Mouse (Mus musculus): ENCODE data around the gene Bpifb4. TPM values are rescaled to one million over a fixed set of nuclear protein-coding genes. Genes with fewer than 3 reads are reported as not detected.

Bpifb4 gene
- not detected in 2 replicates for polyA plus RNA-seq (2016; fragmentation: Nextera tagmentation; extraction: Ambion mirVana)

DNA sequence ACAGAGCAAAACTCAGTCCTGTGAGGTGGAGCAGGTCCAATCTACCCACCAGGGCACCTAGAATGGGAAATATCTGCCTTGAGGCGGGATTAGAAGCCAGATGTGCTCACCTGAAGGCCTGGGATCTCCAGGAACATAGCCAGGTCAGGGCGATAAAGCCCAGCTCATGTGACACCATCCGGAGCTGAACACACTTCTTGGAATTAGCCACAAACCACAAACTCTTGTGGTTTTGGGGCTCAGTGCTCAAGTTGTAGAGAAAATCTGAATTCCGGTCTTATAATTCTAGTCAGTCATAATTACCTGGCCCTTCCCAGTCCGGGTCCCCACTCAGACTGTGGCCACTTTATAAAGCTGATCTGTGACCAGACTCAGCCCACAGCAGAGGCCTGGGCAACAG, at the start of gene Bpifb4:
Bpifb4 (plus strand) TSS at position 370 of the 400 bp plus-strand sequence.
- ATAC-seq (ENCODE audit: low FRiP score): no peak
- H3K4me1 ChIP-seq: no peaks in the 10 kb centered on the region
- no peaks in the 10 kb centered on the region for H3K9me3 ChIP-seq (replicated peaks)
- H3K9ac ChIP-seq: no peak within 1 kb of the TSS
- WGBS: 87% methylated on average over 5 of the region's 5 CpGs
- no peak within 1 kb of the TSS for H3K4me3 ChIP-seq
- no peaks in the 10 kb centered on the region for H3K36me3 ChIP-seq
- no peaks in the 10 kb centered on the region for H3K27me3 ChIP-seq
- no peak within 1 kb of the TSS for H3K27ac ChIP-seq
- no peak within 1 kb of the TSS for H3K4me2 ChIP-seq (replicated peaks)

DNA sequence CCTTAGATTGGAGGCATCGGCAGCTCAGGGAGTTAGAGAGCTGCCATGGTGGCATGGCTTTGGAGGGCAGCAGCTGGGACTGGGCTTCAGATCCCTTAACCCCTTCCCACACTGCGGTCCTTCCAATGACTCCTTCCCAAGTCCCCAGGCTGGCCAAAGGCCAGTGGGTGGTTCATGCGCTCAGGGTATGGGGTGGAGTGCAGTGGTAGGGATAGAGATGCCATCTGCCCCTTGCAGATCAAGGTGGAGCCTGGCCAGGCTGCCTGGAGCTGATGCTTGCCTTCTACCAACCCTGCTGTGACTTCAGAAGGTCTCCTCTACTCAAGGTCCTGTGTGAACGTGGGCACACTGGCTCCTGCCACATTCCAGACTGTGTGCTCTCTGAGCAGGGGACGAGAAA, 38.9 kb upstream of the Bpifb4 start:
- Histone ChIP-seq H3K9ac (no peak overlapping the region), H3K4me2 (replicated peaks) (no peak overlapping the region), H3K4me3 (no peak overlapping the region), H3K27ac (no peak overlapping the region), H3K36me3 (no peaks in the 10 kb centered on the region), H3K27me3 (no peaks in the 10 kb centered on the region), H3K4me1 (no peaks in the 10 kb centered on the region), H3K9me3 (replicated peaks) (no peaks in the 10 kb centered on the region)
- WGBS: 84% methylated on average over 5 of the region's 5 CpGs
- no peak for ATAC-seq (ENCODE audit: low FRiP score)

DNA sequence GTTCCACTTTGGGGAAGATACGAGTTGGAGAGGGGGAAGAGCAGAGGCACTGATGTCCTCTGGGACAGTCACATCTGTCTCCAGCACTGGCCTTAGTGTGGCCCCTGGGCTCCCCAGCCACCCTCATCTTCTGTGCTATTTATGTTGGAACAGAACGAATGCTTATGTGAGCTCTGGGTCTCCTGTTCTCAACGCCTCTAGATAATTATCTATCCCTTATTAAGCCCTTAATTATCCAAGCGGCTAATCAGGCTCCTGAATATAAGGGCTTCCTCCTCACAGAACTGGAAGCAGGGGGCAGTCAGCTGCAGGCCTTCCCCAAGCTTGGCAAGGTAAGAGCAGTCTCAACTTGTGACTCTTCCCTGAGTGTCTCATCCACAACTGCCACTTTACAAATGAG, 37.9 kb upstream of the Bpifb4 start, which contains the start of gene Bpifb6:
Bpifb6 (plus strand) TSS at position 301 of the 400 bp plus-strand sequence.
- H3K4me1 ChIP-seq: no peaks in the 10 kb centered on the region
- no peak within 1 kb of the TSS for H3K4me3 ChIP-seq
- WGBS: 74% methylated on average over 4 of the region's 4 CpGs
- H3K27ac ChIP-seq: no peak within 1 kb of the TSS
- H3K4me2 ChIP-seq (replicated peaks): no peak within 1 kb of the TSS
- ATAC-seq (ENCODE audit: low FRiP score): no peak
- no peak within 1 kb of the TSS for H3K9ac ChIP-seq
- H3K9me3 ChIP-seq (replicated peaks): no peaks in the 10 kb centered on the region
- H3K27me3 ChIP-seq: no peaks in the 10 kb centered on the region
- no peaks in the 10 kb centered on the region for H3K36me3 ChIP-seq

DNA sequence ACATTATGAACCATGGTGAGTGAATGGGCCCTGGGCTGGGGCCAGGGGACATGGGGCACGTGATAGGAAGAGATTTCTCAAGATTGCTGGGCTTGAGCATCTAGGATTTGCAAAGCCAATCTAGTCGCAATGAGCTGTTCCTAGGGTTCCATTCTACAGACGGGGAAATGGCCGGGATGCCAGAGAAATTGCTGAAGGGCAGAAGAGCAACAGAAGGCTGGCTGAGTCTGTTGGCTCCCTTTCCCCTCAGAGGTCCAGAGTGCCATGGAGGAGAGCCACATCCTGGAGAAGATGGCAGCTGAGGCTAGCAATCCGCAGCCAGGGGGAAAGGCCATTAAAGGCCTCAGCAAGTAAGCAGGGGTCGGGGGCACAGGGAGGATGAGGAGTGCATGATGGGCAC, 35.3 kb upstream of the Bpifb4 start:
- Histone ChIP-seq H3K4me2 (replicated peaks) (no peak overlapping the region), H3K4me1 (no peaks in the 10 kb centered on the region), H3K4me3 (no peak overlapping the region), H3K27me3 (no peaks in the 10 kb centered on the region), H3K9me3 (replicated peaks) (no peaks in the 10 kb centered on the region), H3K27ac (no peak overlapping the region), H3K9ac (no peak overlapping the region), H3K36me3 (no peaks in the 10 kb centered on the region)
- WGBS: 76% methylated on average over 6 of the region's 6 CpGs
- ATAC-seq (ENCODE audit: low FRiP score): no peak

DNA sequence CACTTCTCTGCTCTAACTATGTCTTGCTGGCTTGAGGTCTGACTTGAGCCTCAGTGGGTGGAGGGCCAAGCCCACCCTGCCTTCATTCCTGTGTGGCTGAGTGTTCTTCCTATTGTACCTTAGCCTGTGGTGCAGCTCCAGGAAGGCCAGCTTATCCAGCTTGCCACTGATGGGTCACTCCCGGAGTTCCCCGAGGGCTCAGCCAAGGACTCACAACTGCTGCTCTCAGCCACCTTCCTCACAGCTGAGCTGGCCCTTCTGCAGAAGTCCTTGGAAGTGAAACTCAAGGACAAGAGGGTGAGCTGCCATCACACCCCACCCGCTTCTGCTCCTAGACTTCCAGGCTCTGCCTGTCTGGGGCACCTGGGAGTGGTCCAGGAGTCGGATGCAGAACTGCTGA, 31.4 kb upstream of the Bpifb4 start:
- H3K4me1 ChIP-seq: no peaks in the 10 kb centered on the region
- no peak for ATAC-seq (ENCODE audit: low FRiP score)
- no peak overlapping the region for H3K9ac ChIP-seq
- H3K4me2 ChIP-seq (replicated peaks): no peak overlapping the region
- no peak overlapping the region for H3K4me3 ChIP-seq
- WGBS: 81% methylated on average over 4 of the region's 4 CpGs
- no peaks in the 10 kb centered on the region for H3K36me3 ChIP-seq
- no peaks in the 10 kb centered on the region for H3K9me3 ChIP-seq (replicated peaks)
- no peaks in the 10 kb centered on the region for H3K27me3 ChIP-seq
- H3K27ac ChIP-seq: no peak overlapping the region; the same call in 1 of the 2 replicates

DNA sequence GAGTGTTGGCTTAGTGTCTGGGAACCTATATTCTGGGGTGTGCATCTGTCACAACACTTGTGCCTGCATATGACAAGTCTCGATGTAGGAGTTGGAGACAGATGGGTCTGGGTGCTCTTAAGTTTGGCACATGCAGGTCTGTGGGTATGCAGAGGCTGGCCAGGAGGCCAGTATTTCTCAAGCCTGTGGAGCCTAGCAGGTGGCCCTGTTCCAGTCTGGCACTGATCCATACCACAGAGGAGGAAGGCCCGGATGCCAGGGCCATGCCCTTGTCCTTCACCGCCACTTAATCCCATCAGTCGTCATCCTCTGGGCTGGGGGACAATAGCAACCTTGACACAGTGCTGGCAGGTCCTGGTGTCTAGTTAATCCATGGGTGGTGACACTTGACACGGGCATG, 23.9 kb upstream of the Bpifb4 start:
- no peak overlapping the region for H3K4me3 ChIP-seq
- H3K27me3 ChIP-seq: no peaks in the 10 kb centered on the region
- no peaks in the 10 kb centered on the region; the same call in 1 of the 2 replicates for H3K4me1 ChIP-seq
- H3K9me3 ChIP-seq (replicated peaks): no peaks in the 10 kb centered on the region
- H3K4me2 ChIP-seq (replicated peaks): no peak overlapping the region
- H3K27ac ChIP-seq: no peak overlapping the region
- no peak for ATAC-seq (ENCODE audit: low FRiP score)
- H3K9ac ChIP-seq: no peak overlapping the region
- WGBS: 60% methylated on average over 5 of the region's 5 CpGs
- no peaks in the 10 kb centered on the region for H3K36me3 ChIP-seq

DNA sequence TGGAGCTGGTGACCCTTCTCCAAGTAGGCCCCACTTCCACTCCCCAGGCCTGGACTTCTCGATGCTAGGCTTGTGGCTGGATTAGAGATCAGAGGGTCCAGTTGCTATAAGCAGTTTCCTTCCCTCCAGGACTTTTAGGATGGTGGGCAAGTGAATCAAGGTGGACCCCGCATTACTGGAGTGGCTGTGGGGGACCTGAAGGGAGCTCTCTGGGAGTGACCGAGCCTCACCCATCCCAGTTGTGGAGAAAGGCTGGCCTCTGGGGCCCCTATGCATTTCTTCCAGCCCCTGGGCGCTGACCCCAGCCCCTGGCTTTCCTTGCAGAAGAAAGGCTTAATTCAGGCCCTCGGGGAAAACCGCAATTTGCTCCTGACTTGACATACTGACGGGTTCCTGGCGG, 20.1 kb upstream of the Bpifb4 start, which contains the start of gene Bpifb3:
Bpifb3 (plus strand) TSS at position 301 of the 400 bp plus-strand sequence.
- H3K4me3 ChIP-seq: no peak within 1 kb of the TSS
- H3K36me3 ChIP-seq: no peaks in the 10 kb centered on the region
- no peak within 1 kb of the TSS for H3K27ac ChIP-seq
- H3K27me3 ChIP-seq: no peaks in the 10 kb centered on the region
- H3K4me1 ChIP-seq: no peaks in the 10 kb centered on the region; the same call in 1 of the 2 replicates
- no peak within 1 kb of the TSS for H3K4me2 ChIP-seq (replicated peaks)
- H3K9me3 ChIP-seq (replicated peaks): no peaks in the 10 kb centered on the region
- WGBS: 62% methylated on average over 8 of the region's 8 CpGs
- no peak within 1 kb of the TSS for H3K9ac ChIP-seq
- no peak for ATAC-seq (ENCODE audit: low FRiP score)

DNA sequence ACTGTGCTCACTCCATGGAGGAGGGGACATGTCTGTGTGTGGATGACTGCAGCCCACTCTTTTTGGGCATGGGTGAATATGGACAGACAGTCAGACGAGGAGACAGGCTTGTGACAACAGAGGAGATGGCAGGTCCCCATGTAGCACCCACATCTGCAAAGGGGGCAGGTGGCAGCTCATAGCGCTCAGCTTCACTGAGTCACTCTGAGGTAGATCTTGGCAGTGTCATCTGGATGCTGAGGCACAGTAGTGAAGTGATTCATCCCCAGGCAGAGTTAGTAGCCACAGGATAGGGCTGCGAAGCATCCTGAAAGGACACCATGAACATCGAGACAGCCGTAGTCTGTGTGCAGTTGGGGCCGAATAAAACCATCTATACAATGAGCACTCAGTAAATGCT, 16.8 kb upstream of the Bpifb4 start:
- 83% methylated on average over 6 of the region's 6 CpGs for WGBS
- Histone ChIP-seq H3K4me2 (replicated peaks) (no peak overlapping the region), H3K9me3 (replicated peaks) (no peaks in the 10 kb centered on the region), H3K4me1 (no peaks in the 10 kb centered on the region; the same call in 1 of the 2 replicates), H3K36me3 (no peaks in the 10 kb centered on the region), H3K27me3 (no peaks in the 10 kb centered on the region), H3K9ac (no peak overlapping the region), H3K27ac (no peak overlapping the region), H3K4me3 (no peak overlapping the region)
- no peak for ATAC-seq (ENCODE audit: low FRiP score)

DNA sequence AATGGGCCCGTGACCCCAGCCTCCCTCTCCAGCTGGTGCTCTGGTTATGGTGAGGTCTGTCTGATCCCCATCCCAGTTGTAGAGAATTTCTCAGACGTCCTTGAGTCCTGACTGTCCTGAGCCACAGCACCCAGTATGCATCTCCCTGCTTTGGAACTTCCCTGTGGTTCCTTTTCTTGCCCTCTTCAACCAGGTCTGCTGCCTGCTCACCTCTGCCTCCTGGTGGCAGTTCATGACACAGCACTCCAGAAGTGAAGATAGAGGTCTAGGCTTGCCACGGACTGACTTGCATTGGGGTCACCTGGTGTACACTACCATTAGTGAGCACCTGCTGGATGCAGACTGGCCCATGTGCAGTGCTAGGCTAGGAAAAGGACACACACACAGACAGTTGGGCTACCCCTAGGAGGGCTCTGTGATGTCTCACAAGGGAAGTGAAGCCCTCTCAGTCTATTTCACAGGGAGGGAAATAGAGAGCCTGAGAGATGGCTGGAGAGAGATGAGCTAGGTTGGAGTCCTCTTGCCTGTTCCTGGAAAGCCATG, 8.1 kb upstream of the Bpifb4 start:
- Histone ChIP-seq H3K36me3 (no peaks in the 10 kb centered on the region), H3K9ac (no peak overlapping the region), H3K9me3 (replicated peaks) (no peaks in the 10 kb centered on the region), H3K4me1 (peaks cover 5% of the 10 kb centered on the region), H3K27ac (no peak overlapping the region), H3K27me3 (no peaks in the 10 kb centered on the region), H3K4me3 (no peak overlapping the region), H3K4me2 (replicated peaks) (no peak overlapping the region)
- 43% methylated on average over 3 of the region's 3 CpGs for WGBS
- ATAC-seq (ENCODE audit: low FRiP score): no peak

DNA sequence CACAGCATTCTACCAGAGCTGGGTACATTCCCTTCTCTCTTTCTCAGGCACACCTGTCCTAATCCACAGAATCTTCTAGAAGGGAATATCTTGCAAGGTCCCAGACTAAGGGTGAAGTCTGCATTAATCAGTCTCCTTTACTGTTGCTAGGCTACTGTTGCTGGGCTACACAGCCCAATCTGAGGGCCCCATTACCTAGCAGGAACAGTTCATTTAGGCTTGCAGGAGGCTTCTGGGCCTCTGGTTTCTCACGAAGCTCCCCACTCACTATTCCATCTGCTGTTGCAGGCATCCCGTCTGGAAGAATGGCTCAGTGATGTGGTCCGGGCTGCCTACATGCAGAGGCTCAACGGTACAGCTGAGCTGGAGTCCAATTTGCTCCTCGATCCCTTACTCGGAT, 6.9 kb upstream of the Bpifb4 start:
- Histone ChIP-seq H3K9ac (no peak overlapping the region; the same call in 1 of the 2 replicates), H3K9me3 (replicated peaks) (no peaks in the 10 kb centered on the region), H3K4me1 (peaks cover 5% of the 10 kb centered on the region), H3K4me2 (replicated peaks) (no peak overlapping the region), H3K4me3 (no peak overlapping the region), H3K36me3 (no peaks in the 10 kb centered on the region), H3K27me3 (no peaks in the 10 kb centered on the region), H3K27ac (no peak overlapping the region)
- no peak for ATAC-seq (ENCODE audit: low FRiP score)
- WGBS: 52% methylated on average over 6 of the region's 6 CpGs

DNA sequence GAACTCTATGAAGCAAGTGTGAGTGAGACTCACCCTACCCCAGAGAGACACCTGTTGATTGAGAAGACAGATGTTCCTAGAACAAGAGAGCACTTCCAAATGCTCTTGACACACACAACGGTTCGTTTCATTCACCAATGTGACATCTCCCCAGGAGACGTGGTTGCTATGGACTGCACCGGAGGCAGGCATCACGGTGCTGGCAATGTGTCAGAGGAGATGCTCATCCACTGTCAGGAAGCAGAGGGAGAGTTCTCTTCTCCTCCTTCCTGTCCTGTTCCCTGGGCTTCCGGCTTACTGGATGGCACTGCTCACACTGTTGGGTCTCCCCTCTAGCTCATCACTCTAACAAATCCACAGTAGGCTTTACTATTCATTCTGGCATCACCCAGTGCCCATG, 4.7 kb upstream of the Bpifb4 start:
- no peak for ATAC-seq (ENCODE audit: low FRiP score)
- H3K9me3 ChIP-seq (replicated peaks): no peaks in the 10 kb centered on the region
- no peak overlapping the region for H3K9ac ChIP-seq
- no peaks in the 10 kb centered on the region for H3K36me3 ChIP-seq
- WGBS: 64% methylated on average over 6 of the region's 6 CpGs
- H3K27me3 ChIP-seq: no peaks in the 10 kb centered on the region
- H3K4me2 ChIP-seq (replicated peaks): no peak overlapping the region
- H3K4me3 ChIP-seq: no peak overlapping the region
- H3K4me1 ChIP-seq: peaks cover 5% of the 10 kb centered on the region
- H3K27ac ChIP-seq: no peak overlapping the region

DNA sequence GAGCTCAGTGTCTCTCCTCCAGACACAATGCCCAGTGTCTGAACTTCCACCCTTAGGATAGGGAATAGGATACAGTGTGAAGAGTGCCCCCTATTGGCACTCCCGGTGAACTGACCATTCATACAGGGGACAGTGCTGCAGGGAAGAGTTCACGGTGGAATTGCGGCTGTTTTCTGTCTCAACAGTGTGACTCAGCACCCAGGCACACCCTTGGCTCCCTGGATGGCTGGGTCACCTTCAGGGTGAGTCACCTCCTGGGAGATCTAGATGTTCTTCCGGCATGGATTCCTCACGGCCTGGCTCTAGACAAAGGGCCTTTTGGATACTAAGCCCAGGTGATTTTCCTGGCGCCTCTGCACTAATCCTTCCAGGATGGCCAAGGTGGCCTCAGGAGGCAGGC, 2.7 kb upstream of the Bpifb4 start:
- H3K4me2 ChIP-seq (replicated peaks): no peak overlapping the region
- no peaks in the 10 kb centered on the region for H3K9me3 ChIP-seq (replicated peaks)
- no peak overlapping the region for H3K4me3 ChIP-seq
- H3K4me1 ChIP-seq: peaks cover 5% of the 10 kb centered on the region
- no peak overlapping the region for H3K9ac ChIP-seq
- H3K27me3 ChIP-seq: no peaks in the 10 kb centered on the region
- ATAC-seq (ENCODE audit: low FRiP score): no peak
- H3K36me3 ChIP-seq: no peaks in the 10 kb centered on the region
- no peak overlapping the region for H3K27ac ChIP-seq
- 91% methylated on average over 6 of the region's 6 CpGs for WGBS

DNA sequence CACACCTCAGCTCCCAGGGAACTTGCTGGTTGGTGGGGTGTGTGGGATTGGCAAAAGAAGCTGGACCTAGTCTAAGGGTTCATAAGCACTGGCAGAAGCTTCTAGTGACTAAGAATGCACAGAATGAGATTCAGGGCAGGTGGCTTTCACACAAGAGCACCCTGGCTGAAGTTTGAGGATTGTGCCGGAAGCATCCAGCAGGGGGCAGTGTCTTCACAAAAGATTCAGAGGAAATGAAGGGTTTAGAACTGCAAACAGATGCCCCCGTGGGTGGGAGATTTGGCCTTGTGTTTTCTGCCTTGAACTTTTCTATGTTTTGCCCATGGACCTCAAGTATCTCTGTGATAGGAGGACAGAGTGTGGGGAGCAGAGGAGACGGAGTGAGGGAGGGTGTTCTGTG, 5.5 kb downstream of the Bpifb4 start:
- H3K27ac ChIP-seq: no peak overlapping the region
- ATAC-seq (ENCODE audit: low FRiP score): no peak
- no peak overlapping the region for H3K9ac ChIP-seq
- H3K27me3 ChIP-seq: no peaks in the 10 kb centered on the region
- H3K4me3 ChIP-seq: no peak overlapping the region
- H3K9me3 ChIP-seq (replicated peaks): no peaks in the 10 kb centered on the region
- H3K36me3 ChIP-seq: no peaks in the 10 kb centered on the region
- 36% methylated on average over 3 of the region's 3 CpGs for WGBS
- no peak overlapping the region for H3K4me2 ChIP-seq (replicated peaks)
- no peaks in the 10 kb centered on the region for H3K4me1 ChIP-seq
